Mouse (Mus musculus): ENCODE results near the gene Gdap1l1.

GRCm38 (mm10) chr2:163481539-163482029 lies 43.3 kb downstream of the Gdap1l1 start:
- TF ChIP-seq MYOG (IDR thresholded peaks at IDR 0.05; ENCODE audit: control insufficient read depth in 1 of 3, insufficient read depth in 1 of 3, insufficient read length in 2 of 3, low read depth in 2 of 3) (peak; percentile 87 to 99 (median 98)), POLR2A (IDR thresholded peaks at IDR 0.05; ENCODE audit: insufficient read length, low read depth) (no peak), REST (IDR thresholded peaks at IDR 0.05; ENCODE audit: insufficient read depth, insufficient read length) (no peak), TCF12 (IDR thresholded peaks at IDR 0.05; ENCODE audit: insufficient read depth, poor library complexity, severe bottlenecking) (peak; percentile 92)

All from myocyte (in vitro differentiated cells).